Mouse (Mus musculus): ENCODE measurements around the gene Poc1a. TPM values are rescaled to one million over a fixed set of nuclear protein-coding genes. Genes with fewer than 3 reads are reported as not detected.

The Poc1a gene
- polyA plus RNA-seq (2012; ENCODE audit: low replicate concordance) = 2.0 and 6.9 TPM in 2 replicates

GRCm38 (mm10) chr9:106280808-106281544, at the start of gene Poc1a:
Gene Poc1a (plus strand): TSS chr9:106281061.

GRCm38 (mm10) chr9:106368112-106368717, 87.4 kb downstream of the Poc1a start, which contains the start of gene Dusp7:
Gene Dusp7 (plus strand): TSS chr9:106368632.

Other genes with a start within 250 kb of the Poc1a start
- 1.1 and 1.9 TPM in 2 replicates for gene Col6a4, start 184.3 kb upstream of the Poc1a start, polyA plus RNA-seq (2012; ENCODE audit: low replicate concordance)
- 2.8 and 4.3 TPM in 2 replicates for gene Glyctk, start 122.9 kb upstream of the Poc1a start, polyA plus RNA-seq (2012; ENCODE audit: low replicate concordance)
- 13.3 and 14.7 TPM in 2 replicates for gene Wdr82, start 110.1 kb upstream of the Poc1a start, polyA plus RNA-seq (2012; ENCODE audit: low replicate concordance)
- 28.1 and 40.4 TPM in 2 replicates for gene Ppm1m, start 81.3 kb upstream of the Poc1a start, polyA plus RNA-seq (2012; ENCODE audit: low replicate concordance)
- 28.1 and 30.5 TPM in 2 replicates for gene Twf2, start 78.0 kb upstream of the Poc1a start, polyA plus RNA-seq (2012; ENCODE audit: low replicate concordance)
- 6.2 and 11.7 TPM in 2 replicates for gene Tlr9, start 58.5 kb upstream of the Poc1a start, polyA plus RNA-seq (2012; ENCODE audit: low replicate concordance)
- 7.5 and 12.5 TPM in 2 replicates for gene Alas1, start 32.4 kb upstream of the Poc1a start, polyA plus RNA-seq (2012; ENCODE audit: low replicate concordance)
- 13.9 and 19.2 TPM in 2 replicates for gene Dusp7, start 87.6 kb downstream of the Poc1a start, polyA plus RNA-seq (2012; ENCODE audit: low replicate concordance)
- gene Rpl29, start 148.4 kb downstream of the Poc1a start, polyA plus RNA-seq (2012; ENCODE audit: low replicate concordance) = 53.8 and 70.0 TPM in 2 replicates
- gene Acy1, start 157.3 kb downstream of the Poc1a start, polyA plus RNA-seq (2012; ENCODE audit: low replicate concordance) = 7.9 and 24.2 TPM in 2 replicates
- gene Abhd14b, start 166.4 kb downstream of the Poc1a start, polyA plus RNA-seq (2012; ENCODE audit: low replicate concordance) = 0.25 and 3.2 TPM in 2 replicates
- gene Abhd14a, start 166.6 kb downstream of the Poc1a start, polyA plus RNA-seq (2012; ENCODE audit: low replicate concordance) = 6.5 and 44.6 TPM in 2 replicates
- gene Pcbp4, start 172.2 kb downstream of the Poc1a start, polyA plus RNA-seq (2012; ENCODE audit: low replicate concordance) = 17.0 and 27.3 TPM in 2 replicates
- 0.08 TPM in 1 of 2 replicates, not detected in the other for gene Gpr62, start 184.9 kb downstream of the Poc1a start, polyA plus RNA-seq (2012; ENCODE audit: low replicate concordance)
- 642 and 1,004 TPM in 2 replicates for gene Rrp9, start 194.9 kb downstream of the Poc1a start, polyA plus RNA-seq (2012; ENCODE audit: low replicate concordance)
- 12.2 and 22.5 TPM in 2 replicates for gene Parp3, start 195.9 kb downstream of the Poc1a start, polyA plus RNA-seq (2012; ENCODE audit: low replicate concordance)
- gene Iqcf1, start 218.9 kb downstream of the Poc1a start, polyA plus RNA-seq (2012; ENCODE audit: low replicate concordance) = not detected in 2 replicates
- gene Iqcf5, start 233.5 kb downstream of the Poc1a start, polyA plus RNA-seq (2012; ENCODE audit: low replicate concordance) = not detected in 2 replicates